Mouse (Mus musculus) limb, embryonic 13.5 days (tissue): ENCODE measurements at regions not wholly inside any gene's neighbourhood (a gene's known extent, or its start where the extent isn't known, plus 50 kb on each side); places are given as distances from the start of the nearest gene placed in this dataset.
A peak's percentile ranks its signal among the peaks of the same experiment; 100 is the strongest.

Source experiments
- ATAC-seq: fragments of 200-750 bp; cut with Nextera tagmentation; 2 replicates; pipeline ENCODE4 v1.8.0; 2017; ENCODE audit warnings: low read depth, moderate number of reproducible peaks, moderate TSS enrichment; ENCODE audit not compliant: low FRiP score
- H3K27ac ChIP-seq: fragments of 300-500 bp; sonication (generic); 2 replicates; pipeline ENCODE4 v1.5.1; 2015; ENCODE audit warnings: inconsistent platforms, mild to moderate bottlenecking, moderate library complexity
- H3K27me3 ChIP-seq: fragments of 300-500 bp; sonication (generic); 2 replicates; pipeline ENCODE4 v1.6.1; 2015; ENCODE audit warnings: mild to moderate bottlenecking, inconsistent platforms
- H3K36me3 ChIP-seq: fragments of 300-500 bp; sonication (generic); 2 replicates; pipeline ENCODE4 v1.6.1; 2015; ENCODE audit warnings: inconsistent platforms, mild to moderate bottlenecking, moderate library complexity
- H3K4me1 ChIP-seq: fragments of 300-500 bp; sonication (generic); 2 replicates; pipeline ENCODE4 v1.6.1; 2015; ENCODE audit warnings: inconsistent platforms
- H3K4me2 ChIP-seq: fragments of 300-500 bp; sonication (generic); replicated peaks from 2 replicates; pipeline ENCODE4 v1.6.1; 2015; ENCODE audit warnings: inconsistent platforms, mild to moderate bottlenecking, moderate library complexity
- H3K4me3 ChIP-seq: fragments of 300-500 bp; sonication (generic); 2 replicates; pipeline ENCODE4 v1.5.1; 2015; ENCODE audit warnings: moderate library complexity, mild to moderate bottlenecking, inconsistent platforms
- H3K9ac ChIP-seq: fragments of 300-500 bp; sonication (generic); 2 replicates; pipeline ENCODE4 v1.6.1; 2015; ENCODE audit warnings: mild to moderate bottlenecking, inconsistent platforms
- H3K9me3 ChIP-seq: fragments of 300-500 bp; sonication (generic); 2 replicates; pipeline ENCODE4 v1.6.1; 2016; ENCODE audit warnings: inconsistent platforms
- WGBS: fragments of 180-500 bp; shearing (Covaris S2); methylation state at CpG from one replicate; pipeline ENCODE4 v1.1.7; 2015; 5-methylcytosine and 5-hydroxymethylcytosine counted together

- Histone ChIP-seq H3K27me3 (no peaks in the 10 kb centered on the region), H3K4me2 (no peak overlapping the region), H3K4me3 (no peak overlapping the region), H3K36me3 (no peaks in the 10 kb centered on the region), H3K9me3 (no peaks in the 10 kb centered on the region), H3K9ac (no peak overlapping the region), H3K27ac (no peak overlapping the region), H3K4me1 (peaks cover 13% of the 10 kb centered on the region)
- WGBS = 24% methylated on average over 4 of the region's 4 CpGs
- no peak for ATAC-seq
Measured at GRCm38 (mm10) chr8:35196189-35196588, 569.4 kb upstream of the Gm19410 start.

GRCm38 (mm10) chr8:35198766-35199165 lies 566.8 kb upstream of the Gm19410 start:
- no peak overlapping the region for H3K4me3 ChIP-seq
- no peaks in the 10 kb centered on the region for H3K36me3 ChIP-seq
- H3K4me1 ChIP-seq = peaks cover 13% of the 10 kb centered on the region
- no peak for ATAC-seq
- H3K9me3 ChIP-seq = no peaks in the 10 kb centered on the region
- no peak overlapping the region for H3K9ac ChIP-seq
- H3K27ac ChIP-seq = no peak overlapping the region
- no peaks in the 10 kb centered on the region for H3K27me3 ChIP-seq
- WGBS = 64% methylated on average over 2 of the region's 2 CpGs
- no peak overlapping the region for H3K4me2 ChIP-seq

- no peak overlapping the region for H3K27ac ChIP-seq
- no peak overlapping the region for H3K9ac ChIP-seq
- H3K27me3 ChIP-seq = no peaks in the 10 kb centered on the region
- no peak overlapping the region; the same call in 1 of the 2 replicates for H3K4me2 ChIP-seq
- H3K4me1 ChIP-seq = peaks cover 22% of the 10 kb centered on the region
- WGBS = 53% methylated on average over 12 of the region's 12 CpGs
- ATAC-seq = no peak
- no peak overlapping the region for H3K4me3 ChIP-seq
- no peaks in the 10 kb centered on the region for H3K9me3 ChIP-seq
- no peaks in the 10 kb centered on the region for H3K36me3 ChIP-seq
Measured at GRCm38 (mm10) chr8:35201416-35201815, 564.2 kb upstream of the Gm19410 start.

GRCm38 (mm10) chr8:35204971-35205370 lies 560.6 kb upstream of the Gm19410 start:
- ATAC-seq = no peak
- 64% methylated on average over 15 of the region's 15 CpGs for WGBS
- H3K4me2 ChIP-seq = peak overlapping the region; percentile 42

GRCm38 (mm10) chr8:35205536-35205935 lies 560.1 kb upstream of the Gm19410 start:
- no peaks in the 10 kb centered on the region for H3K36me3 ChIP-seq
- no peak for ATAC-seq
- peaks cover 17% of the 10 kb centered on the region for H3K4me1 ChIP-seq
- H3K4me3 ChIP-seq = no peak overlapping the region
- no peaks in the 10 kb centered on the region for H3K27me3 ChIP-seq
- peak overlapping the region; percentile 42 for H3K4me2 ChIP-seq
- 9% methylated on average over 8 of the region's 8 CpGs for WGBS
- no peak overlapping the region for H3K27ac ChIP-seq
- no peak overlapping the region for H3K9ac ChIP-seq
- no peaks in the 10 kb centered on the region for H3K9me3 ChIP-seq

More at GRCm38 (mm10) chr8:35204971-35205370, 560.6 kb upstream of the Gm19410 start:
- Histone ChIP-seq H3K27me3 (no peaks in the 10 kb centered on the region), H3K4me1 (peaks cover 17% of the 10 kb centered on the region), H3K27ac (no peak overlapping the region), H3K9me3 (no peaks in the 10 kb centered on the region), H3K4me3 (no peak overlapping the region), H3K36me3 (no peaks in the 10 kb centered on the region), H3K9ac (no peak overlapping the region)

GRCm38 (mm10) chr8:35206271-35206670 lies 559.3 kb upstream of the Gm19410 start:
- H3K9ac ChIP-seq = no peak overlapping the region
- no peaks in the 10 kb centered on the region for H3K36me3 ChIP-seq
- WGBS = 51% methylated on average over 6 of the region's 6 CpGs
- no peak overlapping the region for H3K4me2 ChIP-seq
- H3K4me3 ChIP-seq = no peak overlapping the region
- no peak overlapping the region for H3K27ac ChIP-seq
- H3K4me1 ChIP-seq = peaks cover 17% of the 10 kb centered on the region
- no peaks in the 10 kb centered on the region for H3K9me3 ChIP-seq
- no peak for ATAC-seq
- no peaks in the 10 kb centered on the region for H3K27me3 ChIP-seq

GRCm38 (mm10) chr8:35208357-35208756 lies 557.2 kb upstream of the Gm19410 start:
- Histone ChIP-seq H3K27ac (no peak overlapping the region), H3K4me1 (peaks cover 25% of the 10 kb centered on the region), H3K36me3 (no peaks in the 10 kb centered on the region), H3K9ac (no peak overlapping the region), H3K4me3 (no peak overlapping the region), H3K4me2 (no peak overlapping the region), H3K27me3 (no peaks in the 10 kb centered on the region), H3K9me3 (no peaks in the 10 kb centered on the region)
- ATAC-seq = no peak
- WGBS = 76% methylated on average over 5 of the region's 5 CpGs

GRCm38 (mm10) chr8:35211506-35212452 lies 553.8 kb upstream of the Gm19410 start:
- H3K4me1 ChIP-seq = peaks cover 16% of the 10 kb centered on the region
- no peak overlapping the region for H3K4me2 ChIP-seq
- no peaks in the 10 kb centered on the region for H3K9me3 ChIP-seq
- no peak overlapping the region for H3K27ac ChIP-seq
- no peak overlapping the region for H3K9ac ChIP-seq
- peak; percentile 51 for ATAC-seq
- H3K27me3 ChIP-seq = no peaks in the 10 kb centered on the region
- H3K36me3 ChIP-seq = no peaks in the 10 kb centered on the region
- 61% methylated on average over 10 of the region's 10 CpGs for WGBS
- H3K4me3 ChIP-seq = no peak overlapping the region

- ATAC-seq = no peak
- H3K36me3 ChIP-seq = no peaks in the 10 kb centered on the region
- WGBS = 65% methylated on average over 3 of the region's 3 CpGs
Measured at GRCm38 (mm10) chr8:35213515-35213914, 552.1 kb upstream of the Gm19410 start.

GRCm38 (mm10) chr8:35217604-35218003 lies 548.0 kb upstream of the Gm19410 start:
- H3K9ac ChIP-seq = no peak overlapping the region
- H3K4me3 ChIP-seq = no peak overlapping the region
- no peaks in the 10 kb centered on the region for H3K27me3 ChIP-seq
- H3K27ac ChIP-seq = no peak overlapping the region
- H3K4me1 ChIP-seq = peaks cover 7% of the 10 kb centered on the region
- ATAC-seq = no peak
- H3K36me3 ChIP-seq = no peaks in the 10 kb centered on the region
- WGBS = 82% methylated on average over 11 of the region's 11 CpGs
- H3K4me2 ChIP-seq = no peak overlapping the region
- H3K9me3 ChIP-seq = no peaks in the 10 kb centered on the region

More at GRCm38 (mm10) chr8:35213515-35213914, 552.1 kb upstream of the Gm19410 start:
- no peaks in the 10 kb centered on the region for H3K9me3 ChIP-seq
- no peak overlapping the region for H3K4me3 ChIP-seq
- H3K27me3 ChIP-seq = no peaks in the 10 kb centered on the region
- H3K27ac ChIP-seq = no peak overlapping the region
- no peak overlapping the region for H3K9ac ChIP-seq
- H3K4me2 ChIP-seq = no peak overlapping the region
- H3K4me1 ChIP-seq = peaks cover 16% of the 10 kb centered on the region

GRCm38 (mm10) chr8:35218327-35218726 lies 547.3 kb upstream of the Gm19410 start:
- Histone ChIP-seq H3K4me1 (peaks cover 5% of the 10 kb centered on the region; the same call in 1 of the 2 replicates), H3K27me3 (no peaks in the 10 kb centered on the region), H3K4me3 (no peak overlapping the region), H3K27ac (no peak overlapping the region), H3K4me2 (no peak overlapping the region), H3K9ac (no peak overlapping the region), H3K9me3 (no peaks in the 10 kb centered on the region), H3K36me3 (no peaks in the 10 kb centered on the region)
- no peak for ATAC-seq
- 80% methylated on average over 4 of the region's 4 CpGs for WGBS

- ATAC-seq = no peak
- Histone ChIP-seq H3K4me3 (no peak overlapping the region), H3K9ac (no peak overlapping the region), H3K9me3 (no peaks in the 10 kb centered on the region), H3K27me3 (no peaks in the 10 kb centered on the region), H3K36me3 (no peaks in the 10 kb centered on the region), H3K4me1 (0 out of 2 replicates have a peak, but pooled peaks cover 6% of the 10 kb centered on the region), H3K27ac (no peak overlapping the region), H3K4me2 (no peak overlapping the region)
- WGBS = 67% methylated on average over 18 of the region's 18 CpGs
Measured at GRCm38 (mm10) chr8:35224053-35224924, 541.3 kb upstream of the Gm19410 start.
